Mouse (Mus musculus) MN1 (cell line): ENCODE measurements at regions not wholly inside any gene's neighbourhood (a gene's known extent, or its start where the extent isn't known, plus 50 kb on each side); places are given as distances from the start of the nearest gene placed in this dataset.

Experiments
- DNase-seq: peaks from one replicate; pipeline ENCODE4 v3.0.0-alpha.2; 2016; ENCODE audit warnings: low spot score

- DNase-seq = no peak
These were observed 850.5 kb downstream of the Epha4 start for GRCm38 (mm10) chr1:76664381-76664780.

GRCm38 (mm10) chr1:76676836-76677235 lies 838.1 kb downstream of the Epha4 start:
- no peak for DNase-seq

GRCm38 (mm10) chr1:76705556-76705955 lies 809.3 kb downstream of the Epha4 start:
- DNase-seq = no peak

- DNase-seq = no peak
These were observed 797.1 kb downstream of the Epha4 start for GRCm38 (mm10) chr1:76717639-76718292.

GRCm38 (mm10) chr1:76724453-76724852 lies 790.4 kb downstream of the Epha4 start:
- no peak for DNase-seq

- DNase-seq = no peak
These were observed 777.9 kb downstream of the Epha4 start for GRCm38 (mm10) chr1:76737003-76737402.

GRCm38 (mm10) chr1:76737663-76738062 lies 777.2 kb downstream of the Epha4 start:
- no peak for DNase-seq

- DNase-seq = no peak
These were observed 742.2 kb downstream of the Epha4 start for GRCm38 (mm10) chr1:76772694-76773093.

GRCm38 (mm10) chr1:76786871-76787270 lies 728.0 kb downstream of the Epha4 start:
- DNase-seq = no peak

GRCm38 (mm10) chr1:76793438-76793837 lies 721.5 kb downstream of the Epha4 start:
- DNase-seq = no peak

GRCm38 (mm10) chr1:76819906-76820305 lies 695.0 kb downstream of the Epha4 start:
- DNase-seq = no peak

- no peak for DNase-seq
These were observed 693.3 kb downstream of the Epha4 start for GRCm38 (mm10) chr1:76821610-76822009.

GRCm38 (mm10) chr1:76829690-76830089 lies 685.2 kb downstream of the Epha4 start:
- no peak for DNase-seq

GRCm38 (mm10) chr1:76832311-76832710 lies 682.6 kb downstream of the Epha4 start:
- no peak for DNase-seq

GRCm38 (mm10) chr1:76835028-76835683 lies 679.7 kb downstream of the Epha4 start:
- no peak for DNase-seq

- DNase-seq = no peak
These were observed 665.5 kb downstream of the Epha4 start for GRCm38 (mm10) chr1:76849346-76849745.

- no peak for DNase-seq
These were observed 648.5 kb downstream of the Epha4 start for GRCm38 (mm10) chr1:76866304-76866968.

GRCm38 (mm10) chr1:76873207-76873606 lies 641.7 kb downstream of the Epha4 start:
- no peak for DNase-seq

- no peak for DNase-seq
These were observed 634.6 kb downstream of the Epha4 start for GRCm38 (mm10) chr1:76880111-76880782.

- DNase-seq = no peak
These were observed 634.1 kb downstream of the Epha4 start for GRCm38 (mm10) chr1:76880783-76881145.

GRCm38 (mm10) chr1:76896152-76896864 lies 618.6 kb downstream of the Epha4 start:
- DNase-seq = no peak

GRCm38 (mm10) chr1:76897431-76897830 lies 617.5 kb downstream of the Epha4 start:
- no peak for DNase-seq
